Mouse (Mus musculus) ES-Bruce4 (cell line): ENCODE data around the gene Pyroxd1.

Experiments used
- CTCF ChIP-seq: IDR thresholded peaks from one replicate; pipeline ENCODE4 v1.8.1; 2011; ENCODE audit warnings: low read depth, low read length
- EP300 ChIP-seq: IDR thresholded peaks from 2 replicates; pipeline ENCODE4 v1.6.1; 2011; ENCODE audit warnings: low read depth, low read length; ENCODE audit not compliant: insufficient read depth
- POLR2A ChIP-seq: IDR thresholded peaks from one replicate; pipeline ENCODE4 v1.8.1; 2011; ENCODE audit warnings: low read length; ENCODE audit not compliant: insufficient read depth

GRCm38 (mm10) chr6:142395756-142396155 lies 50.3 kb downstream of the Pyroxd1 start:
- TF ChIP-seq POLR2A (no peak), EP300 (no peak), CTCF (no peak)
